Mouse (Mus musculus) heart, adult 2 months (tissue): ENCODE data around the gene Ttc39d.

Experiments
- CTCF ChIP-seq: fragments of 200-600 bp; IDR thresholded peaks from 2 replicates; pipeline ENCODE4 v1.8.1; 2022; ENCODE audit warnings: antibody characterized with exemption, mild to moderate bottlenecking, moderate library complexity
- POLR2A ChIP-seq: fragments of 200-500 bp; IDR thresholded peaks from 2 replicates; pipeline ENCODE4 v1.6.1; 2011; ENCODE audit warnings: mild to moderate bottlenecking, low read depth, low read length, control low read depth; ENCODE audit not compliant: insufficient read depth

DNA sequence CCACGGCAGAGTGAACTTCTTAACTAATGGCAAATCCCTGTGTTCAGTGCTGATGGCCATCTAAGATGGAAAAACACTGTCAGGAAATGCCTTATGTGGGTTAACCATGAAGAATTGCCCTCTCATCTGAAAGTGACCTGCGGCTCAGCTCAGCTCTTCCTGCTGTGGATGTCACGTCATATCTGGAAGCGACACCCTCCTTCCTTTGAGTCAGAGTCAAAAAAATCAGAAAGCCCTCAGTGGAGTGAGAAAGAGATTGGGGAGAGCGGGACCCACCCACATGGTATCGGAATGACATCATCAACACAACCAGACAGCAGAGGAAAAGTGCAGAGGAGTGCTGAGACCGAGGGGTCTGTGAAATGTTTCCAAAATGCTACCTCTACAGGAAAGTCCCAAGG lies 39.4 kb upstream of the Ttc39d start:
- TF ChIP-seq CTCF (no peak), POLR2A (no peak)
